Mouse (Mus musculus) G1E (cell line): ENCODE measurements around the gene Phf21b. TPM values are rescaled to one million over a fixed set of nuclear protein-coding genes. Genes with fewer than 3 reads are reported as not detected.

Source experiments
- ATAC-seq: 2 replicates; pipeline ENCODE4 v1.8.0; 2016; ENCODE audit warnings: mild to moderate bottlenecking; ENCODE audit not compliant: insufficient number of reproducible peaks, poor library complexity, low FRiP score, severe bottlenecking; ENCODE audit errors: extremely low read depth
- DNase-seq: peaks from one replicate; pipeline ENCODE4 v3.0.0; 2012; ENCODE audit warnings: low spot score
- H3K27me3 ChIP-seq: 2 replicates; pipeline ENCODE4 v1.6.1; 2012; ENCODE audit warnings: mild to moderate bottlenecking, low read length, inconsistent platforms; ENCODE audit not compliant: insufficient read depth
- H3K36me3 ChIP-seq: replicated peaks from 2 replicates; pipeline ENCODE3; 2012; ENCODE audit warnings: mild to moderate bottlenecking, inconsistent platforms
- H3K4me1 ChIP-seq: 2 replicates; pipeline ENCODE4 v1.6.1; 2012; ENCODE audit warnings: low read depth, low read length, inconsistent platforms, mixed read lengths; ENCODE audit not compliant: insufficient read depth
- H3K4me3 ChIP-seq: 2 replicates; pipeline ENCODE4 v1.5.1; 2012; ENCODE audit warnings: low read depth, mild to moderate bottlenecking, inconsistent platforms, low read length, moderate library complexity, mixed read lengths
- H3K9me3 ChIP-seq: replicated peaks from 2 replicates; pipeline ENCODE4 v1.6.1; 2012; ENCODE audit warnings: inconsistent platforms
- CTCF ChIP-seq: IDR thresholded peaks from 2 replicates; pipeline ENCODE4 v1.5.1; 2012; ENCODE audit warnings: low read depth, low read length, inconsistent platforms, mixed read lengths
- GATA1 ChIP-seq: IDR thresholded peaks from 2 replicates; pipeline ENCODE4 v1.6.1; 2012; ENCODE audit warnings: borderline replicate concordance, low read length, inconsistent platforms, mixed read lengths
- GATA2 ChIP-seq: IDR thresholded peaks from 2 replicates; pipeline ENCODE4 v1.6.1; 2012; ENCODE audit warnings: low read depth, low read length, inconsistent platforms, borderline replicate concordance
- POLR2AphosphoS5 ChIP-seq: IDR thresholded peaks from 2 replicates; pipeline ENCODE4 v1.6.1; 2012; ENCODE audit warnings: low read depth, low read length, inconsistent platforms; ENCODE audit not compliant: insufficient replicate concordance
- TAL1 ChIP-seq: conservative IDR thresholded peaks from 2 replicates; pipeline ENCODE4 v1.6.1; 2012; ENCODE audit warnings: low read depth, low read length, inconsistent platforms, mixed read lengths
- polyA plus RNA-seq: library from polyadenylated mRNA; stranded (reverse); fragments of >175 nt; gene quantifications from 2 replicates; pipeline ENCODE4 v1.2.3, GENCODE M21; 2012
- total RNA-seq, 2 experiments: library from RNA; stranded (forward) in 1 of 2; stranded (reverse) in 1 of 2; fragments of 200-1000 nt in 1 of 2; fragments of >200 nt in 1 of 2; fragmentation: Nextera tagmentation in 1 of 2; gene quantifications; 2 replicates each; pipeline ENCODE4 v1.2.3; 2014 to 2017

The Phf21b gene
- total and polyA plus RNA-seq, 3 experiments, result 0.27 TPM; not detected in 2

GRCm38 (mm10) chr15:84793649-84794048, 62.2 kb downstream of the Phf21b start:
- no peak for TF ChIP-seq POLR2AphosphoS5
- TF ChIP-seq TAL1, result no peak
- TF ChIP-seq CTCF, result no peak
- no peak for TF ChIP-seq GATA2
- TF ChIP-seq GATA1, result no peak
- H3K27me3 ChIP-seq, result no peaks in the 10 kb centered on the region
- no peak overlapping the region for H3K4me3 ChIP-seq
- no peaks in the 10 kb centered on the region for H3K4me1 ChIP-seq
- ATAC-seq (no peak), DNase-seq (no peak)
- H3K36me3 ChIP-seq, result no peaks in the 10 kb centered on the region
- H3K9me3 ChIP-seq, result peaks cover 86% of the 10 kb centered on the region

- DNase-seq, result no peak
- Histone ChIP-seq H3K27me3 (peaks cover 3% of the 10 kb centered on the region; the same call in 1 of the 2 replicates), H3K36me3 (no peaks in the 10 kb centered on the region), H3K4me3 (no peak overlapping the region; the same call in 1 of the 2 replicates), H3K9me3 (peaks cover 83% of the 10 kb centered on the region), H3K4me1 (no peaks in the 10 kb centered on the region)
- no peak for ATAC-seq
- TF ChIP-seq GATA1, result no peak
- TF ChIP-seq GATA2, result no peak
- no peak for TF ChIP-seq POLR2AphosphoS5
- TF ChIP-seq TAL1, result no peak
- no peak for TF ChIP-seq CTCF
Measured at GRCm38 (mm10) chr15:84787161-84787560, 68.7 kb downstream of the Phf21b start.

DNA sequence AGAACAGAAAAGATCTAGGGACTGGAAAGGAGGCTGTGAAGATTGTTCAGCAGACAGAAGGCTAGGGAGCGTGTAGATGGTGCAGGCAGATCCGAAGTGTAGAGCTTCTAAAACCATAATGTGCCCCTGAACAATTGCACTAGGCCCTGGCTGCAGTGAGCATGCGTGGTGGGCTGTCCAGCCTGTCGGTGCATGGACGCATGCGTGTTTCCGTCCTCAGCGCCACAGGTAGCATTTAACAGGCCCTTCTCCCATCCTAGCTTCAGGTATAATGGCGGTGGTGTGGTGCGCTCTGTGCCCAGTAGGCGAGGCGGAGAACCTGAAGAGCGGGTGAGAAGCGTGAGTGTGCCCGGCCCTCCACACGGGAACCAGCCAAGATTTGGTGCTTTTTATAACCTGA, 71.0 kb downstream of the Phf21b start:
- ATAC-seq, result no peak
- Histone ChIP-seq H3K4me3 (no peak overlapping the region; the same call in 1 of the 2 replicates), H3K27me3 (peaks cover 3% of the 10 kb centered on the region; the same call in 1 of the 2 replicates), H3K4me1 (no peaks in the 10 kb centered on the region), H3K9me3 (peaks cover 73% of the 10 kb centered on the region), H3K36me3 (no peaks in the 10 kb centered on the region)
- TF ChIP-seq GATA2, result no peak
- TF ChIP-seq CTCF, result no peak
- TF ChIP-seq GATA1, result no peak
- TF ChIP-seq POLR2AphosphoS5, result no peak
- DNase-seq, result no peak

GRCm38 (mm10) chr15:84778587-84778986, 77.3 kb downstream of the Phf21b start:
- DNase-seq (no peak), ATAC-seq (no peak)
- Histone ChIP-seq H3K4me3 (no peak overlapping the region), H3K36me3 (no peaks in the 10 kb centered on the region), H3K9me3 (peaks cover 56% of the 10 kb centered on the region), H3K27me3 (no peaks in the 10 kb centered on the region), H3K4me1 (no peaks in the 10 kb centered on the region)
- TF ChIP-seq GATA1 (no peak), CTCF (no peak), POLR2AphosphoS5 (no peak), GATA2 (no peak), TAL1 (no peak)

DNA sequence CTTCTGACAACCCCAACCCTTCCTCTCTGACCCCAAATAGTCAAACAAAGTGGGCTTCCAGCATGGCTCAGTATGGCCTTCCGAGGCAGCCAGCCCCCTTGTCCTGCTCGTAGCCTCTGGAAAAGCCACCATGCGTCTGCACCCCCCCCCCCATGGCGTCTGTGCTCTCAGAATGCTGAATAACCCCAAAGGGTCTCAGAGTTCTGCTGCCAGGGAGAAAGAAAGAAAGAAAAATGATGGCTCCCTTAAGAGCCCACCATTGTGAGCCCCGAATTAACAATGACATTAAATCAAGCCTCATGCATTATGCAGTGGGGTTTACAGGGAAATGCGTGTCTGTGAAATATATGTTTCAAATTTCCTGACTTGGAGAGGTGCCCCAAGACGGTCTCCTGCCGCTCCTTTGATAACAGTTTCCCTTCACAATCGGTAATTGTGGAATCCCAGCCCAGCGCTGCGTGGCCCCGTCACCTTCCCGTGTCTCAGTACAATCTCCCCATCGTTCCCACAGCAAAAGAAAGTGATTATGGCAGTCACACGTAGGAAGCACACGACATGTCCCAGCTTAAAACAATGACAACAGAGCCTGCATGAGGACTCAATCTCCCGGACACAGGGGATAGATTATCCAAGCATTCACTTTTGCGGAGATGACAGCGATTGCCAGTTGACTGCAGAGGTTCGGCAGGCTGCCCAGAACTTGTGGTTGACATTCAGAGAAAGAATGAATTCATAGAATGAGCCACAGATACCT, 80.3 kb downstream of the Phf21b start:
- peaks cover 58% of the 10 kb centered on the region for H3K9me3 ChIP-seq
- TF ChIP-seq TAL1 (no peak), POLR2AphosphoS5 (no peak), CTCF (no peak), GATA2 (no peak), GATA1 (no peak)
- ATAC-seq (no peak), DNase-seq (no peak)
- H3K4me1 ChIP-seq, result no peaks in the 10 kb centered on the region
- H3K36me3 ChIP-seq, result no peaks in the 10 kb centered on the region
- no peaks in the 10 kb centered on the region for H3K27me3 ChIP-seq
- no peak overlapping the region for H3K4me3 ChIP-seq

- Histone ChIP-seq H3K36me3 (no peaks in the 10 kb centered on the region), H3K4me3 (no peak overlapping the region), H3K9me3 (peaks cover 72% of the 10 kb centered on the region), H3K27me3 (no peaks in the 10 kb centered on the region), H3K4me1 (no peaks in the 10 kb centered on the region)
- DNase-seq, result no peak
- ATAC-seq, result no peak
- no peak for TF ChIP-seq GATA1
- TF ChIP-seq GATA2, result no peak
- TF ChIP-seq POLR2AphosphoS5, result no peak
Measured at GRCm38 (mm10) chr15:84772191-84773111, 83.4 kb downstream of the Phf21b start.
